Mouse (Mus musculus) inflammation-experienced regulatory T-cells, adult 6 months (primary cell): ENCODE data around the gene Dapp1. TPM values are rescaled to one million over a fixed set of nuclear protein-coding genes. Genes with fewer than 3 reads are reported as not detected.
A peak's percentile ranks its signal among the peaks of the same experiment; 100 is the strongest.
"Not testable (repeated sequence)": the region's sequence is repeated elsewhere in the genome, so short reads cannot be mapped to it uniquely, and the experiment has no call there.

Source experiments
- ATAC-seq: one replicate; pipeline ENCODE4 v1.8.0; 2017
- polyA plus RNA-seq, 3 experiments: library from polyadenylated mRNA; unstranded; fragments of 100-300 nt; shearing (Covaris generic); gene quantifications; one replicate each; pipeline ENCODE4 v1.2.1; 2017

Dapp1 gene
- polyA plus RNA-seq, 3 experiments from 2014 or later = 74.8 to 86.0 (median 84.5) TPM

- ATAC-seq = no peak
Observed at GRCm38 (mm10) chr3:137989405-137989804, 8.1 kb upstream of the Dapp1 start.

GRCm38 (mm10) chr3:137980435-137981381 lies 637 bp downstream of the Dapp1 start:
- ATAC-seq = peak; percentile 56

GRCm38 (mm10) chr3:137978233-137978632 lies 3.1 kb downstream of the Dapp1 start:
- no peak for ATAC-seq

GRCm38 (mm10) chr3:137977629-137978041 lies 3.7 kb downstream of the Dapp1 start:
- ATAC-seq = no peak

GRCm38 (mm10) chr3:137976943-137977628 lies 4.3 kb downstream of the Dapp1 start:
- no peak for ATAC-seq

- ATAC-seq = no peak
Observed at GRCm38 (mm10) chr3:137975856-137976423, 5.4 kb downstream of the Dapp1 start.

GRCm38 (mm10) chr3:137975435-137975834 lies 5.9 kb downstream of the Dapp1 start:
- ATAC-seq = no peak

GRCm38 (mm10) chr3:137974306-137974705 lies 7.0 kb downstream of the Dapp1 start:
- ATAC-seq = no peak

GRCm38 (mm10) chr3:137972989-137973388 lies 8.4 kb downstream of the Dapp1 start:
- ATAC-seq = no peak

- ATAC-seq = no peak
Observed at GRCm38 (mm10) chr3:137972224-137972623, 9.1 kb downstream of the Dapp1 start.

GRCm38 (mm10) chr3:137969951-137970350 lies 11.4 kb downstream of the Dapp1 start:
- no peak for ATAC-seq

GRCm38 (mm10) chr3:137968820-137969486 lies 12.4 kb downstream of the Dapp1 start:
- ATAC-seq = peak; percentile 82

GRCm38 (mm10) chr3:137968105-137968819 lies 13.1 kb downstream of the Dapp1 start:
- ATAC-seq = no peak

- ATAC-seq = not testable (repeated sequence)
Observed at GRCm38 (mm10) chr3:137964014-137964413, 17.3 kb downstream of the Dapp1 start.

- no peak for ATAC-seq
Observed at GRCm38 (mm10) chr3:137963508-137963907, 17.8 kb downstream of the Dapp1 start.

- ATAC-seq = no peak
Observed at GRCm38 (mm10) chr3:137961736-137962385, 19.5 kb downstream of the Dapp1 start.

GRCm38 (mm10) chr3:137959456-137959855 lies 21.9 kb downstream of the Dapp1 start:
- ATAC-seq = no peak

- no peak for ATAC-seq
Observed at GRCm38 (mm10) chr3:137958352-137958751, 23.0 kb downstream of the Dapp1 start.

GRCm38 (mm10) chr3:137957864-137958263 lies 23.5 kb downstream of the Dapp1 start:
- ATAC-seq = no peak

GRCm38 (mm10) chr3:137955560-137956081 lies 25.7 kb downstream of the Dapp1 start:
- peak; percentile 9 for ATAC-seq

- peak; percentile 60 for ATAC-seq
Observed at GRCm38 (mm10) chr3:137954256-137954916, 27.0 kb downstream of the Dapp1 start.
